Mouse (Mus musculus) adrenal gland, adult 8-10 months (tissue): ENCODE results near the gene Arid1b. TPM values are rescaled to one million over a fixed set of nuclear protein-coding genes. Genes with fewer than 3 reads are reported as not detected.

Source experiments
- DNase-seq: peaks from one replicate; pipeline ENCODE4 v3.0.0; 2022
- total RNA-seq, 4 experiments: library from RNA; stranded (reverse); gene quantifications; 2 replicates each; pipeline ENCODE4 v1.2.4; 2022

Arid1b gene
- total RNA-seq, 4 experiments from 2014 or later, result 66.1 to 89.1 (median 73.7) TPM

- DNase-seq, result no peak
Measured at GRCm38 (mm10) chr17:5021303-5022003, 27.3 kb downstream of the Arid1b start.

GRCm38 (mm10) chr17:5022019-5022544, 27.9 kb downstream of the Arid1b start:
- no peak for DNase-seq

- no peak for DNase-seq
Measured at GRCm38 (mm10) chr17:5023745-5024144, 29.6 kb downstream of the Arid1b start.

GRCm38 (mm10) chr17:5025400-5025799, 31.3 kb downstream of the Arid1b start:
- DNase-seq, result no peak

GRCm38 (mm10) chr17:5026578-5026977, 32.4 kb downstream of the Arid1b start:
- DNase-seq, result no peak

GRCm38 (mm10) chr17:5029148-5029547, 35.0 kb downstream of the Arid1b start:
- no peak for DNase-seq

GRCm38 (mm10) chr17:5030290-5030689, 36.2 kb downstream of the Arid1b start:
- DNase-seq, result no peak

- DNase-seq, result no peak
Measured at GRCm38 (mm10) chr17:5033346-5033745, 39.2 kb downstream of the Arid1b start.

- no peak for DNase-seq
Measured at GRCm38 (mm10) chr17:5034201-5034600, 40.1 kb downstream of the Arid1b start.

GRCm38 (mm10) chr17:5036200-5036835, 42.2 kb downstream of the Arid1b start:
- no peak for DNase-seq

GRCm38 (mm10) chr17:5037199-5037598, 43.1 kb downstream of the Arid1b start:
- DNase-seq, result no peak

GRCm38 (mm10) chr17:5039826-5040225, 45.7 kb downstream of the Arid1b start:
- no peak for DNase-seq

- DNase-seq, result no peak
Measured at GRCm38 (mm10) chr17:5043871-5044270, 49.7 kb downstream of the Arid1b start.

- DNase-seq, result no peak
Measured at GRCm38 (mm10) chr17:5045613-5046012, 51.5 kb downstream of the Arid1b start.

- DNase-seq, result no peak
Measured at GRCm38 (mm10) chr17:5047373-5047772, 53.2 kb downstream of the Arid1b start.

GRCm38 (mm10) chr17:5050266-5050665, 56.1 kb downstream of the Arid1b start:
- no peak for DNase-seq

GRCm38 (mm10) chr17:5050970-5051530, 56.9 kb downstream of the Arid1b start:
- DNase-seq, result no peak

- DNase-seq, result no peak
Measured at GRCm38 (mm10) chr17:5052091-5052799, 58.1 kb downstream of the Arid1b start.

- no peak for DNase-seq
Measured at GRCm38 (mm10) chr17:5052800-5053179, 58.7 kb downstream of the Arid1b start.

- no peak for DNase-seq
Measured at GRCm38 (mm10) chr17:5053201-5053600, 59.1 kb downstream of the Arid1b start.

GRCm38 (mm10) chr17:5055412-5055811, 61.3 kb downstream of the Arid1b start:
- no peak for DNase-seq

- DNase-seq, result no peak
Measured at GRCm38 (mm10) chr17:5056654-5057053, 62.5 kb downstream of the Arid1b start.

GRCm38 (mm10) chr17:5057286-5057685, 63.2 kb downstream of the Arid1b start:
- DNase-seq, result no peak
